Mouse (Mus musculus) cerebellum, adult 8-10 months (tissue): ENCODE data around the gene Cks2.
"Not testable (repeated sequence)": the region's sequence is repeated elsewhere in the genome, so short reads cannot be mapped to it uniquely, and the experiment has no call there.

ENCODE experiments used
- DNase-seq: peaks from one replicate; pipeline ENCODE4 v3.0.0; 2022

Cks2 gene

DNA sequence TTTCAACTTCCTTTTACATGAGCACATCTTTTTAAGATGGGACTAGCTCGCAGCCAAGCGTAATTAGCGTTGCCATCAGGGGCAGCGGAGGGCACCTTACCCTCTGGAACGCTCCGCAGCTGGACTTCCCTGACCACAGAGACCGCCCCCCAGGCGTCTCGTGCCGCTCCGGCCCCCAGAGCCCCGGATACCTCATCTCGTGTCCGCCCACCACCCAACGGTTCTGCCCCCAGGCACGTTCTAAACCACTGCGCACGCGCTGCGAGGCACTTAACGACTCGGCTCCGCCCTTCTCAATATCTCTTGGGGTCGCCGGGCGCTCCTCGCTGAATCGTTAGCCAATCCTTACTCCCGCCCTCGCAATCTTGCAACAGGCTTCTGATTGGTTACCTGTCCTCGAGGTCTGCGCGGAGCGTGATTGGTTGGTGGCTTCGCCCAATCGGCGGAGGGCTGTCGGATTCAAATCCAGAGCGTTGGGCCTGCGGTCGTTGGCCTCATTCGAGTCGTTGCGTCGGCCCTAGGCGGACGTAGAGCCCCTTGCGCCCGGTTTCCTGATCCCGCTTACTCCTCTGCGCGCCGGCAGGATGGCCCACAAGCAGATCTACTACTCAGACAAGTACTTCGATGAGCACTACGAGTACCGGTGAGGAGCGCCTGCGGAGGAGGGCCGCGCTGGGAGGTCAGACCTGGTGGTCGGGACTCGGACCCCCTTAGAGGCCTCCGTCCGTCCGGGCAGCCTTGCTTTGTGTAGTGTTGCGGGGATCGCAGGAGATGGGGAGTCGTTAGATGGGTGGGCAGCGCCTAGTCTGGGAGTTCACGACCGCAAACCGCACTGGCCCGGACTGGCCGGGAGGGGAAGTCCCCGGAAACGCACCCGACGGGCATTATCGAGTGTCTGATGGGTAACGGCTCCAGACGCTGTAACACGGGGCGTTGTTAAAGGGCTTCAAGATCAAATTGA is at the start of gene Cks2:
Cks2 (plus strand) TSS at position 404 of the 961 bp plus-strand sequence.
- peak; percentile 93 for DNase-seq

DNA sequence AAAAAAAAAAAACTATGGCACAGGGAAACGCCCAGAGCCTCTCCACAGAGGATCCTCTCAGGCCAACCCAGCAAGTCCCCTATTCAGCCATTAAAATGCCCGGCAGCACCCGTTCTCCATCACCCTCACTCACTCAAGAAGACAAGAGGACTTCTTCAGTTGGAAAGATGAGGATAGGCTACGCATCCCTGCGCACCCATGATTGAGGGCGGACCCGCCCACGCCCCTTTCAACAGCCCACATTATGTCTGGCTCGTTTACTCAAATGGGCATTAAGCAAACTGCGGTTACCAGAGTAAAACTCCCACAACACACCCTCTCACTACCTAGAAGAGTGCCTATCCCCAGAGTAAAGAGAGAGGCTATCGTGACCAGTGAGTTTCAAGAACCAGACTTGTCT is 49.6 kb upstream of the Cks2 start:
- no peak for DNase-seq

GRCm38 (mm10) chr13:51598063-51598462 is 47.0 kb upstream of the Cks2 start:
- DNase-seq = no peak

DNA sequence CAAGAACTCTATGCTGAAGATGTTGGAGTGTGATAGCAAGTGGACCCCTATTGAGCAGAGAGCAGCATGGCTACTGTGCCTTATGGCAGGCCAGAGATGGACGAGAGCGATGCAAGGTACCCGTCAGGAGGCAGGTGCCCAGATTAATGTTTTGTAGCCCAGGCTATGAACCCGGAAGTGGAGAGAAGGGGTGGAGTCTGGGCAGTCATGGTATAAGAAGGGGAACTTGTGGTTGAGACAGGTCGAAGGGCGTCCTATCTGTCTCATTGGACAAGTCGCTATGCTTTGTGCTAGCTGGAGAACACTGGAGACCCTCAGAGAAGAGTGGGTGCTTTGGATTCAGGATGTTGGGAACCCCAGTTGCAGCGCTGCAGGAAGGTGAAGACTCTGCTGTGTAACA is 44.9 kb upstream of the Cks2 start:
- no peak for DNase-seq

- DNase-seq = no peak
Observed at GRCm38 (mm10) chr13:51602764-51603163, 42.3 kb upstream of the Cks2 start.

- peak; percentile 9 for DNase-seq
Observed at GRCm38 (mm10) chr13:51603221-51603893, 41.7 kb upstream of the Cks2 start.

DNA sequence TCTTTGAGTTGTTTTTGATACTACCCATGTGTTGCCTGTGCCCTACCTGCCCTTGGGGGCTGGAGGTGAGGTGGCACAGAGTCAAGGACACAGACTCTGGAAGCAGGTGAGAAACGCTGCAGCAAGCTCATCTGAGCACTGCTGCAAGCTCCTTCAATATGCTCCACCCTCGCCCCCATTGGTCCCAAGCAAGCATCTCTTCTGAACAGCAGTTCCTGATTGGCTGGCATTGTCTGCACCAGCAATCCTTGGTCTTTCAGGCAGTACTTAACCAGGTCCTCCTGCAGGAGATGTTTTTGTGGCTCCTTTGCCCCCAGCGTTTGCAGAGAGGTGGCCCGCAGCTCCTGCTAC is 41.2 kb upstream of the Cks2 start:
- DNase-seq = no peak

- no peak for DNase-seq
Observed at GRCm38 (mm10) chr13:51609231-51609630, 35.8 kb upstream of the Cks2 start.

GRCm38 (mm10) chr13:51611060-51611459 is 34.0 kb upstream of the Cks2 start:
- no peak for DNase-seq

DNA sequence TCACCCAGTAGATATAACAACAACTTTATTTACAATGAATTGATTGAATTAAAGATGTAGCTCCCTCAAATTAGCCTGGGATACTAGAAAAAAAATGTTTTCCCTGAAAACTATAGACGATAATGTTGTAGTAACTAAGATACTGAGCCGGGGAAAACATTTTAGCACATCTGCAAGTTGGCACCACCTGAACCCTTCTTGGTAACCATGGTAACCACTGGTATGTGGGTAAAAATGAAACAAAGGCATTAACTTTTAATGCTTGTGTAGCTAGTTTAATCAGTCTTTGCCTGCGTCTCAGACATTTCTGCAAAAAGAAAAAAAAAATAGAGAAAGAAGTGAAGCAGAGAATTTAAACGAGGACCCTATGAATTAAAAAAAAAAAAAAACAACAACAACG is 33.5 kb upstream of the Cks2 start:
- DNase-seq = no peak

- DNase-seq = no peak
Observed at GRCm38 (mm10) chr13:51615815-51616214, 29.2 kb upstream of the Cks2 start.

- DNase-seq = no peak
Observed at GRCm38 (mm10) chr13:51616417-51617044, 28.5 kb upstream of the Cks2 start.

GRCm38 (mm10) chr13:51617306-51617705 is 27.7 kb upstream of the Cks2 start:
- no peak for DNase-seq

GRCm38 (mm10) chr13:51617861-51618260 is 27.2 kb upstream of the Cks2 start:
- peak; percentile 38 for DNase-seq

- no peak for DNase-seq
Observed at GRCm38 (mm10) chr13:51618602-51619001, 26.4 kb upstream of the Cks2 start.

DNA sequence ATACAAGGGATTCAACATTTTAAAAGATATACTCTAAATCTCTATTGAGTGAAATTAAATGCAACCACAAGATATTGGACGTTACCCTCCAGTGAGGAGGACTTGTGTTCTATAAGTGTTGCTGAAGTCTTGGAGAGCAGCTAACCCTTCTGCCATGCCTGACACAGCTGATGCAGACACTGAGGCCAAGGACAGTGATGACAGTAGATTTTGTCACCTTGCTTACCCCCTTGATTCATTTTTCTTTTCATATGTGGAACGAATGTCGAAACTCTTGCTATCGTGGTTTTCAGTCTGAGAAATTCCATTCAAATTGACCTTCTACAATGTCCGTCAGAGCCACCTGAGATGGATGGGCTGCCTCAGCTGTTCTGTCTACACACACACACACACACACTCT is 22.4 kb upstream of the Cks2 start:
- DNase-seq = no peak

- no peak for DNase-seq
Observed at GRCm38 (mm10) chr13:51623678-51624077, 21.4 kb upstream of the Cks2 start.

GRCm38 (mm10) chr13:51628273-51628848 is 16.7 kb upstream of the Cks2 start:
- no peak for DNase-seq

DNA sequence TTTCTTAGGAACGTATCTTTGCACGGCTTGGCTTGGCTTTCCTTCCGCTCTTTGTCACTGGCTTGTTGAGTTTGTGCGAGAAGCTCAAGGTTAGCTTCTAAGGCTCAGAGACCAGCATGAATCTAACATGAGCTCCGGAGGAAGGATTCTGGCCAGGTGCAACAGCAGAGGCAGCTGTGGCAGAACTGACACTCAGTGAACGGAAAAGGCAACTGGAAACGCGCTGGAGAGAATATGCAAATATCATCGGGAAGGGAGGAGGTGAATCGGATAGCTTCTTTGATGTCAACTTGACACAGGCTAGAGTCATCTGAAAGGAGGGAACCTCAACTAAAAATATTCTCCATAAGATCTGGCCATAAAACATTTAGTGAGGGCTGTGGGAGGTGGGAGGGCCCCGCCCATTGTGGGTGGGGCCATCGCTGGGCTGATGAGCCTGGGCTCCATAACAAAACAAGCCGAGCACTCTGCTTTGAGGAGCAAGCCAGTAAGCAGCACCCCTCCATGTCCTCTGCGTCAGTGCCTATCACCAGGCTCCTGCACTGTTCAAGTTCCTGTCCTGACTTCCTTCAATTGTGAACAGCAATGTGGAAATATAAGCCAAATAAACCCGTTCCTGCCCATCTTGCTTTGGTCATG is 13.6 kb upstream of the Cks2 start:
- DNase-seq = no peak

DNA sequence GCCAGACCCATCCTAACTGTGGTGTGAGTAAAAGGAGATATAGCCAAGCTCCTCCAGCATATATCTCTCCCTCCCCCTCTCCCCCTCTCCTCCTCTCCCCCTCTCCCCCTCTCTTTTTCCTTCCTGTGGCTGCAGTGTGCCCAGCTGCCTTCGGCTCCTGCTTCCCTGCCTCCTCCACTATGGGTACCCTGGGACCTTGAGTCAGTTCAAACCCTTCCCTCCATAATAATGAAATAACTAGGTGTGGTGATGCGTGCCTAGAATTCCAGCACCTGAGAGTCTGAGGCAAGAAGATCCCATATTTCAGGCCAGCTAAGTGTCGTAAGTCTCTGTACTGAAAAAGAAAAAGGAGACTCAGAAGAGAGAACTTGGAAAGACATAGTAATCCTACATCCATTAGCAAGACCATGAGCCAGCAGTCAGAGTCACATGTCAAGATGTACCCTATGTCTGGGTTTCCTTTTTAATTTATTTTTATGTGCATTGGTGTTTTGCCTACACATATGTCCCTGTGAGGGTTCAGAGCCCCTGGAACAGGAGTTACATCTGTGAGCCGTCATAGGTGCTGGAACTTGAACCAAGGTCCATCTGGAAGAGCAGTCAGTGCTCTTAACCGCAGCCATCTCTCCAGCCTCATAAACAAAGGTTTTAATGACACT is 12.3 kb upstream of the Cks2 start:
- no peak for DNase-seq

- DNase-seq = not testable (repeated sequence)
Observed at GRCm38 (mm10) chr13:51635384-51635783, 9.6 kb upstream of the Cks2 start.

GRCm38 (mm10) chr13:51638958-51639357 is 6.1 kb upstream of the Cks2 start:
- DNase-seq = no peak
